Mouse (Mus musculus) heart, embryonic 13.5 days (tissue): Measurements from ENCODE around the gene 4931428F04Rik. TPM values are rescaled to one million over a fixed set of nuclear protein-coding genes. Genes with fewer than 3 reads are reported as not detected.

Source experiments
- ATAC-seq: fragments of 200-750 bp; cut with Nextera tagmentation; 2 replicates; pipeline ENCODE4 v1.8.0; 2017; ENCODE audit warnings: moderate TSS enrichment; ENCODE audit not compliant: insufficient number of reproducible peaks, low FRiP score, low TSS enrichment; ENCODE audit errors: extremely low read depth
- H3K27ac ChIP-seq: fragments of 300-500 bp; sonication (generic); replicated peaks from 2 replicates; pipeline ENCODE4 v1.5.1; 2015; ENCODE audit warnings: moderate library complexity, mild to moderate bottlenecking, inconsistent platforms
- H3K27me3 ChIP-seq: fragments of 300-500 bp; sonication (generic); replicated peaks from 2 replicates; pipeline ENCODE4 v1.6.1; 2015; ENCODE audit warnings: mild to moderate bottlenecking, inconsistent platforms
- H3K36me3 ChIP-seq: fragments of 300-500 bp; sonication (generic); 2 replicates; pipeline ENCODE4 v1.6.1; 2015; ENCODE audit warnings: mild to moderate bottlenecking, inconsistent platforms
- H3K4me1 ChIP-seq: fragments of 300-500 bp; sonication (generic); 2 replicates; pipeline ENCODE4 v1.6.1; 2015; ENCODE audit warnings: inconsistent platforms
- H3K4me2 ChIP-seq: fragments of 300-500 bp; sonication (generic); 2 replicates; pipeline ENCODE4 v1.6.1; 2015; ENCODE audit warnings: inconsistent platforms, mild to moderate bottlenecking, moderate library complexity
- H3K4me3 ChIP-seq: fragments of 300-500 bp; sonication (generic); 2 replicates; pipeline ENCODE4 v1.5.1; 2015; ENCODE audit warnings: moderate library complexity, mild to moderate bottlenecking, inconsistent platforms
- H3K9ac ChIP-seq: fragments of 300-500 bp; sonication (generic); 2 replicates; pipeline ENCODE4 v1.6.1; 2015; ENCODE audit warnings: inconsistent platforms, mild to moderate bottlenecking, moderate library complexity
- H3K9me3 ChIP-seq: fragments of 300-500 bp; sonication (generic); 2 replicates; pipeline ENCODE4 v1.6.1; 2016; ENCODE audit warnings: inconsistent platforms
- WGBS: fragments of 180-500 bp; shearing (Covaris S2); methylation state at CpG from one replicate; pipeline ENCODE4 v1.1.7; 2015; ENCODE audit warnings: mixed read lengths; 5-methylcytosine and 5-hydroxymethylcytosine counted together
- polyA plus RNA-seq: library from polyadenylated mRNA; unstranded; fragments of >200 nt; fragmentation: Nextera tagmentation; extraction: Ambion mirVana; gene quantifications from 2 replicates; pipeline ENCODE4 v1.2.1, GENCODE M21; 2015

The 4931428F04Rik gene
- polyA plus RNA-seq, 1 experiment from 2014 or later, result 6.5 TPM

DNA sequence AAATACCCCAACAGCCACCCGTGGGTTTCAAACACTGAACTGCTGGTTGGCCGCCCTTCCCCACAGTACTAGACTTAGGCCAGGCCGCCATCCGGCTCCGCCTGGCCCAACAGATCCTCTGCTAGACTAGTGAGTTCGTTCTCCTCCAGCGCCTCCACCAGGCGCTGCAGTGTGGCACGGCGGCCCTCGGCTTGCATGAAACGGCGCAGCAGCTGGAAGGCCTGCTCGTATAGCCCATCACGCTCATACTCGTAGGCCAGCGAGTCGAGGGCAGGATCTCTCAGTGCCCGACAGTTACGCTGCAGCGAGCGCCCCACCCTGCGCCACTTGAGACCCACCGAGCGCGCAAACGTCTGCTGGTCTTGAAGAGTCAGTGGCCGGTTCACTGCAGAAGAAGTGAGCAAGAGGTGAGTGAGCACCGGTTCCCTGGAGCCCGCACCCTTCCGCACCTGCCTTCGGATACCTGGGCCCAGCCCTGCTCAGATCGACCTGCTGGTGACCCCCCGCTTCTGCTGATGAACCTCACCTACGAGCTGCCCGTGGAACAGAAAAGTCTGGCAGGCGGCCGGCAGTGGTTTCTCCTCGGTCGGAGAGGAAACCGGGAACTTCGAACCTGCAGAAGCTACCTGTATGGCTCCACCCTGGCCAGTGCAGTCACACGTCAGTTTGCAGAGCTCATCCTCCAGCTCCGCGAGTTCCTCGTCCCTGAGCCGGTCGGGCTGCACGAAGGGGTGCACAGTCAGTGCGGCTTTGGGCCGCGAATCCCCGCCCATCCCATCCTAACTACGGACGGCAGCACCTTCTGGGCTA lies 30.5 kb downstream of the 4931428F04Rik start:
- H3K4me2 ChIP-seq, result peak overlapping the region; percentile 86
- no peaks in the 10 kb centered on the region for H3K36me3 ChIP-seq
- no peaks in the 10 kb centered on the region for H3K9me3 ChIP-seq
- H3K27me3 ChIP-seq, result peaks cover 78% of the 10 kb centered on the region
- peaks cover 39% of the 10 kb centered on the region for H3K4me1 ChIP-seq
- peak overlapping the region; percentile 55 for H3K9ac ChIP-seq
- H3K4me3 ChIP-seq, result peak overlapping the region; percentile 55
- no peak for ATAC-seq
- no peak overlapping the region for H3K27ac ChIP-seq
- 6% methylated on average over 55 of the region's 55 CpGs for WGBS

DNA sequence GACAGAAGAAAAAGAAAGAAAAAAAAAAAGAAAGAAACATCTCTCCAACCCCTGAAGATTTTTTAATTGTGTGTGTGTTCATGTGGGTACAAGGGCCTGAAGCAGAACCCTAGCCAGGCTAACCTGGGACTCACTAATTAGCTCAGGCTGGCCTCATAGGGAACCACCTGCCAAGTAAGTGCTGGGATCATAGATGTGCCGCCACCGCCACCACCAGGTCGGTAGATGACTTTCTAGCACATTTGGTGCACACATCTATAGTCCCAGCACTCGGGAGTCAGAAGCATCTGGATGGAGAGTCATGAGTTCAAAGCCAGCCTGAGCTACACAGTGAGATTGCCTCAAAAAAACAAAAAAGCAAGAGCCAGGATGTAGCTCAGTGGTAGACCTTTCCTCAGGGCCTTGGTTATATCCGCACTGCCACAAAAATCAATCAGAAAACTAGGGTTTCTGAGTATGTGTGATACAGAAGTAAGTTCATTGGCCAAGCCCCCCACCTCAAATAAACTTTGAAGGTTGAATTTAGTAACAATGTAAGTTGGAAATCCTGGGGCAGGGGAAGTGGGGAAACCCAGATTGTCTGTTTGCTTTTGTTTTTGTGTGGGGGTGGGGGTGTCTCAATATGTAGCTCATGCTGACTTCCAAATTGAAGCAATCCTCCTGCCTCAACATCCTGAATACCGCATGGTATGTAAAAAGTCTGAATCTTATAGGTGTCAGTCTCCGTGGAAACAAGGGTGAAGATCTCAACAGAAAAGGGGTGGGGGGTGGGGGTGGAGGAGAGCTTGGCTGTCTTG lies 32.1 kb downstream of the 4931428F04Rik start:
- 65% methylated on average over 7 of the region's 7 CpGs for whole genome bisulfite sequencing
- Histone ChIP-seq H3K9me3 (no peaks in the 10 kb centered on the region), H3K27me3 (peaks cover 64% of the 10 kb centered on the region)

GRCm38 (mm10) chr8:105254966-105255350 lies 34.7 kb downstream of the 4931428F04Rik start, which contains the start of gene B3gnt9:
Gene B3gnt9 (minus strand): TSS chr8:105255153.
- 2% methylated on average over 14 of the region's 14 CpGs for WGBS
- peak within 1 kb of the TSS; percentile 100 for H3K4me2 ChIP-seq
- H3K4me1 ChIP-seq, result peaks cover 45% of the 10 kb centered on the region
- peak; percentile 35; the same call in 1 of the 2 replicates for ATAC-seq
- peak within 1 kb of the TSS; percentile 83 for H3K27ac ChIP-seq
- peak within 1 kb of the TSS; percentile 75 for H3K4me3 ChIP-seq
- H3K9me3 ChIP-seq, result no peaks in the 10 kb centered on the region
- peaks cover 36% of the 10 kb centered on the region for H3K36me3 ChIP-seq
- H3K9ac ChIP-seq, result peak within 1 kb of the TSS; percentile 89
- peaks cover 42% of the 10 kb centered on the region for H3K27me3 ChIP-seq

More for the DNA sequence above, 32.1 kb downstream of the 4931428F04Rik start:
- Histone ChIP-seq H3K36me3 (peaks cover 13% of the 10 kb centered on the region), H3K4me1 (peaks cover 48% of the 10 kb centered on the region), H3K27ac (no peak overlapping the region), H3K4me2 (no peak overlapping the region), H3K9ac (no peak overlapping the region), H3K4me3 (no peak overlapping the region)
- ATAC-seq, result no peak

DNA sequence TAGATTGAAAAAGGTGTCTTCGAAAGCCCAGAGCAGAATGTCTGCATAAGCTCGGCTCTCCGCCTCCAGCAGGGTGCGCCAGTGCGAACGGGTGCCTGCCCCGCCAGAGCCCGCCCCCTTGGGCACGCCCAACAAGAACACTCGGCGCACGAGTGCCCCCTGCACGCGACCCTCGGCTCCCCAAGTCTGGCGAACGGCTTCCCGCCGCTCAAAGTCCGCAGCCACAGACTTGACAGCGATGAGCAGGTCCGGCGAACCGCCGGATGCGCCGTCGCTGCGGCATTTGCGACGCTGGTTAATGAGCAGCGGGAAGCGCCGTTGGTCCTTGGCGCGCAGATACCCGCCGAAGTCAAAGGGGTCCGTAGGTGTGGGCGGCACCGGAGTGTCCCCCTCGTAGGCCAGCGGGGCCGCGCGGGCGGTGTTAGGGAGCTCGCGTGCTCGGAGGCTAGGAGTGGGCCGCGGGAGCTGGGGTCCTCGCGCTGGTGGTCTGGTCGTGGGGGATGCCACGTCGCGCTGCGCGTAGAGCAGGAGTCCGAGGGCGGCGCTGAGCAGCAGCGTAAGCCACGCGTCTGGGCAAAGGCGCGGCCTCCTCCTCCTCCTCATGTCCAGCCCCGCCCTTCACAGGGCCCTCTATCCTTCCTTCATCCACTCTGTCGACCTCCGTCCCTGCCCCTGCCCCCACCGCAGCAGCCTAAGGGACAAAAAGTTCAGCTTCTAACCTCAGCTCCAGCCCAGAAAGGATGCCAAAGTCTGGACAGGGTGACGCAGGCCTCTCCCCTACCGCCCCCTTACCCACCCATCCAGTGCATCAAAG lies 35.3 kb downstream of the 4931428F04Rik start:
- Histone ChIP-seq H3K9ac (peak overlapping the region; percentile 89), H3K27me3 (peaks cover 36% of the 10 kb centered on the region), H3K4me3 (peak overlapping the region; percentile 75), H3K4me1 (peaks cover 39% of the 10 kb centered on the region), H3K27ac (peak overlapping the region; percentile 83), H3K4me2 (peak overlapping the region; percentile 100), H3K36me3 (peaks cover 42% of the 10 kb centered on the region), H3K9me3 (no peaks in the 10 kb centered on the region)
- 1% methylated on average over 70 of the region's 74 CpGs for WGBS
- ATAC-seq, result peak; percentile 68

DNA sequence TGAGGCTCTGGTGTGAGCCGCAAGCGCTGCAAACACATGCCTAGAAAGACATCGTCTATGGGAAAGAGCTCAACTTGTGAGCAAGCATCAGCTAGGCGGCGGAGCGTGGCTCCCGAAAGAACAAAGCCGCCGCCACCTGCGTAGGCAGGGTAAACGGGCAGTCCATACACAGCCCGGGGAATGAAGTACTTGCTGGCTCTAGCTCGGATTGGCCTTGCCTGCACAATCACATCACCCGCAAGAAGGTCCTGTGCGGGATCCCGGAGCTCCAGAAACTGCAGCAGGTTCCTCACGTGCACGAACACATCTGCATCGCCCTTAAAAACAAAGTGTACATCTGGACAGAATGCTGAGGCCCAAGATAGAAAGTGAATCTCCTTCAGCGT lies 35.9 kb downstream of the 4931428F04Rik start:
- Histone ChIP-seq H3K4me3 (peak overlapping the region; percentile 75), H3K9me3 (no peaks in the 10 kb centered on the region), H3K4me2 (peak overlapping the region; percentile 100), H3K27me3 (peaks cover 30% of the 10 kb centered on the region), H3K9ac (peak overlapping the region; percentile 89), H3K4me1 (peaks cover 33% of the 10 kb centered on the region), H3K36me3 (peaks cover 48% of the 10 kb centered on the region), H3K27ac (no peak overlapping the region)
- ATAC-seq, result no peak
- WGBS, result 43% methylated on average over 20 of the region's 20 CpGs

GRCm38 (mm10) chr8:105252680-105253537 lies 36.8 kb downstream of the 4931428F04Rik start:
- Histone ChIP-seq H3K9me3 (no peaks in the 10 kb centered on the region), H3K9ac (0 out of 2 replicates have a peak overlapping the region, but pooled peaks have one; percentile 89), H3K27ac (no peak overlapping the region), H3K4me3 (no peak overlapping the region), H3K4me2 (peak overlapping the region; percentile 100; the same call in 1 of the 2 replicates), H3K36me3 (peaks cover 57% of the 10 kb centered on the region), H3K4me1 (peaks cover 29% of the 10 kb centered on the region), H3K27me3 (peaks cover 21% of the 10 kb centered on the region)
- ATAC-seq, result no peak
- 60% methylated on average over 10 of the region's 10 CpGs for WGBS

DNA sequence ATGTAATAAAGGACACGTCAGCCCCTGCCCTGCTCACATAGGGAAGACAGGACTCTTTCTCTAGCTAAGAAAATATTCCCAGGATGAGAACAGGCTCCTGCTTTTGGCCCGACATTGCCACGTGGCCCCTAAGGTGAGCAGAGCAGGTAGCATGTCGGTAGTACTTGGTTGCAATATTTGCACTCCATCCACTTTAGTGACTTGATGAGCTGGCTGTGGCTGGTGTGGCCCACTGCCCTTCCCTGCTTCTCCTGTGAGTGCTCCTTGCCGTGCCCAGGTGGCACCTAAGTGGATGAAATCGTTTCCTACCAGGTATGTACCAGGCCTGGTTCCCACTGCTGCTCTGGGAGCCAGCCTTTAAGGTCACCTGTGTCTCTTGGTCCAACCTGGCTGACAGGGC lies 37.7 kb downstream of the 4931428F04Rik start:
- Histone ChIP-seq H3K27me3 (peaks cover 14% of the 10 kb centered on the region), H3K9me3 (no peaks in the 10 kb centered on the region), H3K9ac (no peak overlapping the region), H3K36me3 (peaks cover 66% of the 10 kb centered on the region), H3K27ac (no peak overlapping the region), H3K4me3 (no peak overlapping the region), H3K4me2 (no peak overlapping the region), H3K4me1 (peaks cover 29% of the 10 kb centered on the region)
- ATAC-seq, result no peak
- 87% methylated on average over 6 of the region's 6 CpGs for WGBS

DNA sequence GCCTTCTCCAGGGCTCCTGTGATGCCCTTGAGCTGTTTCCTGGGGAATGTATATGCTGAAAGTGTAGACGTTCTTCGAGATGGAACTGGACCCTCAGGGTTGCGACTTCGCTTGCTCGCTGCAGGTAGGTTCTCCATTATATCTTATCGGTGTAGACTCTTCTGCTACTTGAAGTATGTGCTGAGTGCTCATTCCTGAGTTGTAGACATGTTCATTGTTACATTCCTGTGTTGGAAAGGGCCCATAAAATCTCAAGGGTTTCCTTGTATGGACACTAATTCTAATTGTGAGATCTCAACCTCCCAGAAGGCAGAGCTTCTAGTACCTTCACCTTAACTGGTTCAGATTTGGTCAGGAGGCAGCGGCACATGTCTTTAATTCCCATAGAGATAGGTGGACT lies 48.6 kb downstream of the 4931428F04Rik start:
- WGBS, result 90% methylated on average over 7 of the region's 7 CpGs
- no peak for ATAC-seq
- H3K4me3 ChIP-seq, result no peak overlapping the region
- H3K27ac ChIP-seq, result no peak overlapping the region
- peaks cover 62% of the 10 kb centered on the region for H3K36me3 ChIP-seq
- no peaks in the 10 kb centered on the region for H3K27me3 ChIP-seq
- no peaks in the 10 kb centered on the region for H3K9me3 ChIP-seq
- H3K4me2 ChIP-seq, result no peak overlapping the region
- H3K4me1 ChIP-seq, result no peaks in the 10 kb centered on the region
- no peak overlapping the region for H3K9ac ChIP-seq

DNA sequence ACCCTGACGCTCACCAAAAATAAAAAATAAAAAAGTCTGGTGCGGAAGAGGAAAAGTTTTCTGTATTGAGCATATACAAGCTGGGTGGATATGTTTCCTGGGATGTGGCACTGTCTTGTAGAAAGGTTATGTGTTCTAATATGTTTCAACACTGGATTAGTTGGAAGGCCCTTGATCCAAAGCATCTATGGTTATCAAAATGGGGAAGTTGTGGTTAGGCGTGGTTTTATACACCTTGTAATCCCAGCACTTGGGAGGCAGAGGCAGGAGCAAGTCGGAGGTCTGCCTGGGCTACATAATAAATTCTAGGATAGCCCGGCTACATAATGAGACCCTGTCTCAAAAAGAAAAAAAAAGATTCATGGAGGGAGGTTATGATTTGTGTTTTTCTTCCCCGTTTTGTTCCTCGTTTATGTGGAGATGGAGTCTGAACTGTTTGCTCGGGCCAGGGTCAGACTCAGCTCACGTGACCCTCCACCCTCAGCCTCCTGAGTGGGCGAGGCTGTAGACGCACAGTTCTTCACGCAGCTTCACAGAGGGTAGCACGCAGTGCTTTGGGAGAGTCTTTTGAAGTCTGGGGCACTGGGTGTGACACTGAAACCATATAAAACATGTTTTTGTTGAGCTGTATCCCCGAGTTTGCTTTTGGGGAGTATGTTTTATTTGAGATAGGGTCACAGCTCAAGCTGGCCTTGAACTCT lies 52.1 kb downstream of the 4931428F04Rik start:
- ATAC-seq, result no peak
- no peaks in the 10 kb centered on the region for H3K9me3 ChIP-seq
- H3K4me1 ChIP-seq, result no peaks in the 10 kb centered on the region
- no peak overlapping the region for H3K9ac ChIP-seq
- no peak overlapping the region for H3K27ac ChIP-seq
- H3K27me3 ChIP-seq, result no peaks in the 10 kb centered on the region
- 90% methylated on average over 14 of the region's 14 CpGs for WGBS
- H3K36me3 ChIP-seq, result peaks cover 60% of the 10 kb centered on the region
- no peak overlapping the region for H3K4me2 ChIP-seq
- no peak overlapping the region for H3K4me3 ChIP-seq

GRCm38 (mm10) chr8:105235206-105235605 lies 54.5 kb downstream of the 4931428F04Rik start:
- H3K4me2 ChIP-seq, result no peak overlapping the region
- H3K9me3 ChIP-seq, result no peaks in the 10 kb centered on the region
- H3K36me3 ChIP-seq, result peaks cover 38% of the 10 kb centered on the region
- no peak overlapping the region for H3K4me3 ChIP-seq
- 70% methylated on average over 1 of the region's 1 CpGs for WGBS
- H3K9ac ChIP-seq, result no peak overlapping the region
- 0 out of 2 replicates have a peak, but pooled peaks cover 7% of the 10 kb centered on the region for H3K4me1 ChIP-seq
- no peak for ATAC-seq
- H3K27me3 ChIP-seq, result no peaks in the 10 kb centered on the region
- H3K27ac ChIP-seq, result no peak overlapping the region
